Mouse (Mus musculus): ENCODE data around the gene Agtpbp1. TPM values are rescaled to one million over a fixed set of nuclear protein-coding genes. Genes with fewer than 3 reads are reported as not detected.
A peak's percentile ranks its signal among the peaks of the same experiment; 100 is the strongest.

Gene Agtpbp1
- total and polyA plus RNA-seq, 3 experiments, result 6.1 to 118 (median 73.3) TPM

- no peak for ATAC-seq (ENCODE audit: extremely low read depth, insufficient number of reproducible peaks, low FRiP score, poor library complexity, severe bottlenecking)
Observed at GRCm38 (mm10) chr13:59565945-59566520, 19.0 kb downstream of the Agtpbp1 start.

DNA sequence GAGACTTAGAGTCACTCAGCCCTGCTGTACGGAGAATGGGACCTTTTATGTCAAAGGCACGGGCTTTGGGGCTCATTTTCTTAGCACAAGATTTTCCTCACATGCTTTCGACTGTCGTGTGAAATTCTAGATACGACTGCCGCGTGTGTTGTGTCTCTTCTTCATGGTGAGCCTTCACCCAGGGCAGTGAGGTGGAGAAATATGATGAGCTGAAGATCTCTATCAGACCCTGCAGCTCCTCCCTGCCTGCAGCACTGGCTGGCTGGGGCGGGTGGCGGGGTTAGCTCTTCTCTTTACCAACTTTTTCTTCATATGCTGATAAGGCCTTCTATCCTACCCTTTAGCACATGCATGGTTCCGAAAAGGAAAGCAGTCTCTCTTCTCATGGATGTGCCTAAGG lies 20.1 kb downstream of the Agtpbp1 start:
- no peaks in the 10 kb centered on the region for H3K9me3 ChIP-seq (replicated peaks)
- H3K36me3 ChIP-seq (replicated peaks), result no peaks in the 10 kb centered on the region
- peaks cover 47% of the 10 kb centered on the region for H3K4me1 ChIP-seq (ENCODE audit: insufficient read depth, low read depth, low read length)
- no peak for TF ChIP-seq GATA1 (IDR thresholded peaks at IDR 0.05; ENCODE audit: borderline replicate concordance, low read length)
- no peak for TF ChIP-seq GATA2 (IDR thresholded peaks at IDR 0.05; ENCODE audit: borderline replicate concordance, low read depth, low read length)
- no peak for TF ChIP-seq CTCF (IDR thresholded peaks at IDR 0.05; ENCODE audit: low read depth, low read length)
- TF ChIP-seq TAL1 (conservative IDR thresholded peaks at IDR 0.05; ENCODE audit: low read depth, low read length), result no peak
- TF ChIP-seq POLR2AphosphoS5 (IDR thresholded peaks at IDR 0.05; ENCODE audit: insufficient replicate concordance, low read depth, low read length), result no peak
- peaks cover 2% of the 10 kb centered on the region; the same call in 1 of the 2 replicates for H3K27me3 ChIP-seq (ENCODE audit: insufficient read depth, low read length)
- H3K4me3 ChIP-seq (ENCODE audit: low read depth, low read length), result peak overlapping the region; percentile 17; the same call in 1 of the 2 replicates
- ATAC-seq (ENCODE audit: extremely low read depth, insufficient number of reproducible peaks, low FRiP score, poor library complexity, severe bottlenecking) (peak; percentile 70), DNase-seq (ENCODE audit: low spot score) (peak; percentile 37)

More at GRCm38 (mm10) chr13:59565945-59566520, 19.0 kb downstream of the Agtpbp1 start:
- TF ChIP-seq TAL1 (conservative IDR thresholded peaks at IDR 0.05; ENCODE audit: low read depth, low read length) (no peak), GATA1 (IDR thresholded peaks at IDR 0.05; ENCODE audit: borderline replicate concordance, low read length) (no peak), POLR2AphosphoS5 (IDR thresholded peaks at IDR 0.05; ENCODE audit: insufficient replicate concordance, low read depth, low read length) (no peak), GATA2 (IDR thresholded peaks at IDR 0.05; ENCODE audit: borderline replicate concordance, low read depth, low read length) (no peak), CTCF (IDR thresholded peaks at IDR 0.05; ENCODE audit: low read depth, low read length) (no peak)
- peaks cover 44% of the 10 kb centered on the region for H3K4me1 ChIP-seq (ENCODE audit: insufficient read depth, low read depth, low read length)
- H3K27me3 ChIP-seq (ENCODE audit: insufficient read depth, low read length), result peaks cover 3% of the 10 kb centered on the region; the same call in 1 of the 2 replicates
- no peak for DNase-seq (ENCODE audit: low spot score)
- no peaks in the 10 kb centered on the region for H3K9me3 ChIP-seq (replicated peaks)
- H3K36me3 ChIP-seq (replicated peaks), result no peaks in the 10 kb centered on the region
- H3K4me3 ChIP-seq (ENCODE audit: low read depth, low read length), result no peak overlapping the region

DNA sequence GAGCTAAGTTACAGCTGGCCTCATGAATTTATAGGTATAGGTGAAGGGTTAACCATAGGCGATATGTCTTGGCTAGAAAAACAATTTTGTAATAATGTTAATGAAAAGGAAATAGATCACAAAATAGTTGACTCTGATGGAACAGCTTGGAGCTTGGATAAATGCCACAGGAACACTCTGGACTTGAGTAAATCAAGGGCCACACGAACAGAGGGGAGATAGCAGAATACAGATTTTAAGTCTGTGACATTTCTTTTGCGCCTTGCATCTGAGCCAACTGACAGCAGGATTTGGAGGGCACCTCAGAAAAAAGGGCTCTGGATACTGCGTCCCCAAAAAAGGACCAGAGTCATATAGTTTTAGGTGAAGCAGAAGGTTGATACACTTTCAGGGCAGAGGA lies 20.5 kb downstream of the Agtpbp1 start:
- no peak for TF ChIP-seq GATA1 (IDR thresholded peaks at IDR 0.05; ENCODE audit: borderline replicate concordance, low read length)
- TF ChIP-seq TAL1 (conservative IDR thresholded peaks at IDR 0.05; ENCODE audit: low read depth, low read length), result no peak
- TF ChIP-seq CTCF (IDR thresholded peaks at IDR 0.05; ENCODE audit: low read depth, low read length), result no peak
- TF ChIP-seq GATA2 (IDR thresholded peaks at IDR 0.05; ENCODE audit: borderline replicate concordance, low read depth, low read length), result no peak
- no peak for TF ChIP-seq POLR2AphosphoS5 (IDR thresholded peaks at IDR 0.05; ENCODE audit: insufficient replicate concordance, low read depth, low read length)
- Histone ChIP-seq H3K36me3 (replicated peaks) (no peaks in the 10 kb centered on the region), H3K9me3 (replicated peaks) (no peaks in the 10 kb centered on the region), H3K4me1 (ENCODE audit: insufficient read depth, low read depth, low read length) (peaks cover 47% of the 10 kb centered on the region), H3K27me3 (ENCODE audit: insufficient read depth, low read length) (peaks cover 2% of the 10 kb centered on the region; the same call in 1 of the 2 replicates), H3K4me3 (ENCODE audit: low read depth, low read length) (no peak overlapping the region)
- DNase-seq (ENCODE audit: low spot score), result no peak
- no peak for ATAC-seq (ENCODE audit: extremely low read depth, insufficient number of reproducible peaks, low FRiP score, poor library complexity, severe bottlenecking)

DNA sequence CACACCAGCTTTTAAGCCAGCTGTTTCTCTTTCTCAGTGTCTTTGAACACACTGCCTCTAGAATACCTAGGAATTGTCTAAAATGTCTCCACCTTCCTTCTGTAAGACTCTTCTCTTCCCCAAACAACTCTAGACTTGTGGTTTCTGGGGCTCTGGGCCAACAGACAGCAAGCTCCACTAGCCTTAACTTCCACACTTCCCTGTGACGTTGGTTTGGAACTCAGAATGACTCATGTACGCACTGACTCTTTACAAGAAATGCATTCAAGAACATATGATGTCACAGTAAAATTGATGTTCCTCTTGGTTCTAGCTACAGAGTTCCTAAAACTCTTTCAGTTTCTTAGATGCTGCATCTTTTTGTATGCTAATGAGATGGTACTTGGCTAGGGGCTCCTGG lies 22.6 kb downstream of the Agtpbp1 start:
- H3K36me3 ChIP-seq (replicated peaks), result no peaks in the 10 kb centered on the region
- ATAC-seq (ENCODE audit: extremely low read depth, insufficient number of reproducible peaks, low FRiP score, poor library complexity, severe bottlenecking) (no peak), DNase-seq (ENCODE audit: low spot score) (no peak)
- 0 out of 2 replicates have a peak, but pooled peaks cover under 1% of the 10 kb centered on the region for H3K27me3 ChIP-seq (ENCODE audit: insufficient read depth, low read length)
- no peak for TF ChIP-seq GATA2 (IDR thresholded peaks at IDR 0.05; ENCODE audit: borderline replicate concordance, low read depth, low read length)
- TF ChIP-seq TAL1 (conservative IDR thresholded peaks at IDR 0.05; ENCODE audit: low read depth, low read length), result no peak
- no peak for TF ChIP-seq CTCF (IDR thresholded peaks at IDR 0.05; ENCODE audit: low read depth, low read length)
- no peak for TF ChIP-seq GATA1 (IDR thresholded peaks at IDR 0.05; ENCODE audit: borderline replicate concordance, low read length)
- TF ChIP-seq POLR2AphosphoS5 (IDR thresholded peaks at IDR 0.05; ENCODE audit: insufficient replicate concordance, low read depth, low read length), result no peak
- H3K4me3 ChIP-seq (ENCODE audit: low read depth, low read length), result no peak overlapping the region
- H3K4me1 ChIP-seq (ENCODE audit: insufficient read depth, low read depth, low read length), result peaks cover 57% of the 10 kb centered on the region
- H3K9me3 ChIP-seq (replicated peaks), result no peaks in the 10 kb centered on the region

- no peak for ATAC-seq (ENCODE audit: extremely low read depth, insufficient number of reproducible peaks, low FRiP score, poor library complexity, severe bottlenecking)
- Histone ChIP-seq H3K4me1 (ENCODE audit: insufficient read depth, low read depth, low read length) (peaks cover 55% of the 10 kb centered on the region), H3K4me3 (ENCODE audit: low read depth, low read length) (no peak overlapping the region), H3K9me3 (replicated peaks) (no peaks in the 10 kb centered on the region), H3K36me3 (replicated peaks) (peaks cover 9% of the 10 kb centered on the region), H3K27me3 (ENCODE audit: insufficient read depth, low read length) (no peaks in the 10 kb centered on the region)
- no peak for DNase-seq (ENCODE audit: low spot score)
- TF ChIP-seq GATA2 (IDR thresholded peaks at IDR 0.05; ENCODE audit: borderline replicate concordance, low read depth, low read length), result no peak
- no peak for TF ChIP-seq CTCF (IDR thresholded peaks at IDR 0.05; ENCODE audit: low read depth, low read length)
- no peak for TF ChIP-seq POLR2AphosphoS5 (IDR thresholded peaks at IDR 0.05; ENCODE audit: insufficient replicate concordance, low read depth, low read length)
- TF ChIP-seq TAL1 (conservative IDR thresholded peaks at IDR 0.05; ENCODE audit: low read depth, low read length), result no peak
- TF ChIP-seq GATA1 (IDR thresholded peaks at IDR 0.05; ENCODE audit: borderline replicate concordance, low read length), result no peak
Observed at GRCm38 (mm10) chr13:59558776-59559175, 26.3 kb downstream of the Agtpbp1 start.

DNA sequence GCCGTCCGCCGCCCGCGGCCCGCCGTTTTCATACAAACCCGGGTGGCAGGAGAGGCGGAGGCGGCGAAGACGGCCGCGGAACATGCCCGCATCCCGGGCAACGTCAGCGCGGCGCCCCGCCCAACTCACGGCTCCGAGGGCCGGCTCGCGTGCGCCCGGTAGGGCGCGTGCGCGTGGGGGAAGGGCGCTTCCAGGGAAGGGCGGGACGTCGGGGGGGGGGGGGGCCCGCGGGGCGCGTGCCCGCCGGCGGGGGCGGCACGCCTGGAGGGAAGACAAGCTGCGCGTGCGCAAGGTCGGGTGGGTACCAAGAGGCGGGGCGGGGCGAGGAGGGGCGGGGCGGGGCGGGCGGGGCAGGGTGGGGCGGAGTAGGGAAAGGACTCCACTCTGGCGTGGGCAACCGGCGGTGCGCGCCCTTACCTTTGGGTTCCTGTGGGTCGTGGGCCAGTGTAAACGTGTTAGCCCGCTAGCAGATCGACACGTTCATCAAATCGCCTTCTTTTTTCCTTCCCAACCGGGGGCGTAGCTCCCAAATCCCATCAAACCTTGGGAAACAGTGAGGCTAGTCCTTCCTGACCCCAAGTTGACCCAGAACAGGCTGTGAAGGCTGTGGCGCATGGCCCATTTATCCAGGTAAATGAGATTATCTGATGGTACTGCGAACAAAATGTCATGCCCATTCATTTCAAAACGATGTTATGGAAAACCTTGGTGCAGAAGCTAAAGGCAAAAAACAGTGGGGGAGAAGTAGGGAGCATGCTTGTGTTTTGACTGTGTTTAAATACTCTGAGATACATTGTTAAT lies 27.6 kb downstream of the Agtpbp1 start:
- peak; percentile 95 for DNase-seq (ENCODE audit: low spot score)
- no peaks in the 10 kb centered on the region for H3K27me3 ChIP-seq (ENCODE audit: insufficient read depth, low read length)
- peaks cover 20% of the 10 kb centered on the region for H3K36me3 ChIP-seq (replicated peaks)
- peaks cover 58% of the 10 kb centered on the region for H3K4me1 ChIP-seq (ENCODE audit: insufficient read depth, low read depth, low read length)
- H3K4me3 ChIP-seq (ENCODE audit: low read depth, low read length), result peak overlapping the region; percentile 97
- no peak for TF ChIP-seq POLR2AphosphoS5 (IDR thresholded peaks at IDR 0.05; ENCODE audit: insufficient replicate concordance, low read depth, low read length)
- no peak for TF ChIP-seq GATA1 (IDR thresholded peaks at IDR 0.05; ENCODE audit: borderline replicate concordance, low read length)
- no peak for TF ChIP-seq CTCF (IDR thresholded peaks at IDR 0.05; ENCODE audit: low read depth, low read length)
- TF ChIP-seq TAL1 (conservative IDR thresholded peaks at IDR 0.05; ENCODE audit: low read depth, low read length), result no peak
- no peak for TF ChIP-seq GATA2 (IDR thresholded peaks at IDR 0.05; ENCODE audit: borderline replicate concordance, low read depth, low read length)
- peak; percentile 58 for ATAC-seq (ENCODE audit: extremely low read depth, insufficient number of reproducible peaks, low FRiP score, poor library complexity, severe bottlenecking)
- no peaks in the 10 kb centered on the region for H3K9me3 ChIP-seq (replicated peaks)

Measured in G1E (cell line).